Mouse (Mus musculus) neural tube, embryonic 15.5 days (tissue): Measurements from ENCODE around the gene Myocd. TPM values are rescaled to one million over a fixed set of nuclear protein-coding genes. Genes with fewer than 3 reads are reported as not detected.

Experiments
- ATAC-seq: fragments of 200-750 bp; cut with Nextera tagmentation; 2 replicates; pipeline ENCODE4 v1.8.0; 2017; ENCODE audit warnings: mild to moderate bottlenecking, moderate TSS enrichment, moderate library complexity; ENCODE audit not compliant: low FRiP score
- H3K27ac ChIP-seq: fragments of 300-500 bp; sonication (generic); replicated peaks from 2 replicates; pipeline ENCODE4 v1.5.1; 2015; ENCODE audit warnings: mild to moderate bottlenecking, inconsistent platforms
- H3K27me3 ChIP-seq: fragments of 300-500 bp; sonication (generic); replicated peaks from 2 replicates; pipeline ENCODE4 v1.6.1; 2015; ENCODE audit warnings: inconsistent platforms
- H3K36me3 ChIP-seq: fragments of 300-500 bp; sonication (generic); 2 replicates; pipeline ENCODE4 v1.6.1; 2015; ENCODE audit warnings: inconsistent platforms
- H3K4me1 ChIP-seq: fragments of 300-500 bp; sonication (generic); 2 replicates; pipeline ENCODE4 v1.6.1; 2015; ENCODE audit warnings: inconsistent platforms
- H3K4me2 ChIP-seq: fragments of 300-500 bp; sonication (generic); 2 replicates; pipeline ENCODE4 v1.6.1; 2015; ENCODE audit warnings: inconsistent platforms, mild to moderate bottlenecking, moderate library complexity
- H3K4me3 ChIP-seq: fragments of 300-500 bp; sonication (generic); replicated peaks from 2 replicates; pipeline ENCODE4 v1.5.1; 2015; ENCODE audit warnings: mild to moderate bottlenecking, inconsistent platforms
- H3K9ac ChIP-seq: fragments of 300-500 bp; sonication (generic); replicated peaks from 2 replicates; pipeline ENCODE4 v1.6.1; 2015; ENCODE audit warnings: mild to moderate bottlenecking, inconsistent platforms
- H3K9me3 ChIP-seq: fragments of 300-500 bp; sonication (generic); replicated peaks from 2 replicates; pipeline ENCODE4 v1.6.1; 2016; ENCODE audit warnings: inconsistent platforms
- WGBS: fragments of 180-500 bp; shearing (Covaris S2); methylation state at CpG from one replicate; pipeline ENCODE4 v1.1.7; 2015; ENCODE audit warnings: mixed read lengths; 5-methylcytosine and 5-hydroxymethylcytosine counted together
- polyA plus RNA-seq: library from polyadenylated mRNA; unstranded; fragments of >200 nt; fragmentation: Nextera tagmentation; extraction: Ambion mirVana; gene quantifications from 2 replicates; pipeline ENCODE4 v1.2.1, GENCODE M21; 2015

Myocd gene
- polyA plus RNA-seq, 1 experiment from 2014 or later: 0.61 TPM

GRCm38 (mm10) chr11:65133661-65134060 is 136.1 kb downstream of the Myocd start:
- Histone ChIP-seq H3K27ac (no peak overlapping the region), H3K4me2 (no peak overlapping the region), H3K9ac (no peak overlapping the region), H3K4me1 (peaks cover 2% of the 10 kb centered on the region; the same call in 1 of the 2 replicates), H3K27me3 (no peaks in the 10 kb centered on the region), H3K9me3 (no peaks in the 10 kb centered on the region), H3K4me3 (no peak overlapping the region), H3K36me3 (no peaks in the 10 kb centered on the region)
- 92% methylated on average over 4 of the region's 4 CpGs for WGBS
- no peak for ATAC-seq

GRCm38 (mm10) chr11:65129110-65129509 is 140.7 kb downstream of the Myocd start:
- peaks cover 28% of the 10 kb centered on the region; the same call in 1 of the 2 replicates for H3K4me1 ChIP-seq
- no peak overlapping the region for H3K27ac ChIP-seq
- H3K36me3 ChIP-seq: no peaks in the 10 kb centered on the region
- H3K9ac ChIP-seq: no peak overlapping the region
- H3K4me2 ChIP-seq: no peak overlapping the region
- no peak for ATAC-seq
- WGBS: 84% methylated on average over 4 of the region's 4 CpGs
- no peak overlapping the region for H3K4me3 ChIP-seq
- H3K9me3 ChIP-seq: no peaks in the 10 kb centered on the region
- no peaks in the 10 kb centered on the region for H3K27me3 ChIP-seq

GRCm38 (mm10) chr11:65128666-65129065 is 141.1 kb downstream of the Myocd start:
- no peak overlapping the region for H3K4me3 ChIP-seq
- 72% methylated on average over 4 of the region's 4 CpGs for WGBS

GRCm38 (mm10) chr11:65126566-65126965 is 143.2 kb downstream of the Myocd start:
- Histone ChIP-seq H3K9ac (no peak overlapping the region), H3K4me1 (peaks cover 28% of the 10 kb centered on the region; the same call in 1 of the 2 replicates), H3K9me3 (no peaks in the 10 kb centered on the region), H3K4me2 (no peak overlapping the region), H3K27ac (0 out of 2 replicates have a peak overlapping the region, but pooled peaks have one; percentile 41), H3K27me3 (no peaks in the 10 kb centered on the region), H3K4me3 (no peak overlapping the region), H3K36me3 (no peaks in the 10 kb centered on the region)
- no peak for ATAC-seq
- WGBS: 70% methylated on average over 9 of the region's 9 CpGs

More at GRCm38 (mm10) chr11:65128666-65129065, 141.1 kb downstream of the Myocd start:
- Histone ChIP-seq H3K36me3 (no peaks in the 10 kb centered on the region), H3K9me3 (no peaks in the 10 kb centered on the region), H3K9ac (no peak overlapping the region), H3K27me3 (no peaks in the 10 kb centered on the region), H3K4me1 (peaks cover 28% of the 10 kb centered on the region; the same call in 1 of the 2 replicates), H3K27ac (no peak overlapping the region), H3K4me2 (no peak overlapping the region)
- ATAC-seq: no peak

Other genes with a start within 250 kb of the Myocd start
- 0.14 and 0.22 TPM in 2 replicates for gene 1700086D15Rik, start 110.1 kb downstream of the Myocd start, polyA plus RNA-seq
- gene Arhgap44, start 107.0 kb downstream of the Myocd start, polyA plus RNA-seq: 18.7 TPM in 2 replicates